Mouse (Mus musculus) cerebellum, postnatal 10 days (tissue): Measurements from ENCODE around the gene Myom1.

Experiments
- DNase-seq, 2 experiments: peaks; one replicate each; pipeline ENCODE4 v3.0.0; 2021; ENCODE audit warnings: mixed read lengths in 2 of 2

Myom1 gene

GRCm38 (mm10) chr17:71062870-71063602 lies 60.6 kb downstream of the Myom1 start:
- DNase-seq: no peak

- peak; percentile 41 to 84 for DNase-seq
Measured at GRCm38 (mm10) chr17:71064463-71065014, 62.1 kb downstream of the Myom1 start.

GRCm38 (mm10) chr17:71065127-71065526 lies 62.7 kb downstream of the Myom1 start:
- peak in 1 of 2 experiments; percentile 16 for DNase-seq

- DNase-seq: no peak
Measured at GRCm38 (mm10) chr17:71069176-71069575, 66.7 kb downstream of the Myom1 start.

- DNase-seq: no peak
Measured at GRCm38 (mm10) chr17:71071958-71072357, 69.5 kb downstream of the Myom1 start.

GRCm38 (mm10) chr17:71074386-71074785 lies 72.0 kb downstream of the Myom1 start:
- DNase-seq: no peak

- DNase-seq: no peak
Measured at GRCm38 (mm10) chr17:71081986-71082385, 79.6 kb downstream of the Myom1 start.

GRCm38 (mm10) chr17:71086969-71087368 lies 84.5 kb downstream of the Myom1 start:
- DNase-seq: no peak

- DNase-seq: no peak
Measured at GRCm38 (mm10) chr17:71087396-71088153, 85.1 kb downstream of the Myom1 start.

- DNase-seq: no peak
Measured at GRCm38 (mm10) chr17:71088154-71088521, 85.7 kb downstream of the Myom1 start.

- no peak for DNase-seq
Measured at GRCm38 (mm10) chr17:71088991-71089434, 86.6 kb downstream of the Myom1 start.

GRCm38 (mm10) chr17:71089781-71090480 lies 87.5 kb downstream of the Myom1 start:
- DNase-seq: no peak

GRCm38 (mm10) chr17:71091024-71091423 lies 88.6 kb downstream of the Myom1 start:
- DNase-seq: no peak

GRCm38 (mm10) chr17:71092341-71092740 lies 89.9 kb downstream of the Myom1 start:
- no peak for DNase-seq

- DNase-seq: no peak
Measured at GRCm38 (mm10) chr17:71093793-71094192, 91.4 kb downstream of the Myom1 start.

GRCm38 (mm10) chr17:71094438-71094837 lies 92.0 kb downstream of the Myom1 start:
- DNase-seq: no peak

GRCm38 (mm10) chr17:71096557-71097208 lies 94.2 kb downstream of the Myom1 start:
- DNase-seq: no peak

- DNase-seq: peak; percentile 78 to 84
Measured at GRCm38 (mm10) chr17:71097209-71097597, 94.8 kb downstream of the Myom1 start.

GRCm38 (mm10) chr17:71098606-71099005 lies 96.2 kb downstream of the Myom1 start:
- peak; percentile 14 to 20 for DNase-seq

GRCm38 (mm10) chr17:71102571-71103551 lies 100.4 kb downstream of the Myom1 start:
- no peak for DNase-seq

- DNase-seq: no peak
Measured at GRCm38 (mm10) chr17:71105297-71105696, 102.9 kb downstream of the Myom1 start.
